Mouse (Mus musculus) ES-Bruce4 (cell line): ENCODE results near the gene Col18a1.

Experiments used
- CTCF ChIP-seq: IDR thresholded peaks from one replicate; pipeline ENCODE4 v1.8.1; 2011; ENCODE audit warnings: low read depth, low read length
- EP300 ChIP-seq: IDR thresholded peaks from 2 replicates; pipeline ENCODE4 v1.6.1; 2011; ENCODE audit warnings: low read depth, low read length; ENCODE audit not compliant: insufficient read depth

DNA sequence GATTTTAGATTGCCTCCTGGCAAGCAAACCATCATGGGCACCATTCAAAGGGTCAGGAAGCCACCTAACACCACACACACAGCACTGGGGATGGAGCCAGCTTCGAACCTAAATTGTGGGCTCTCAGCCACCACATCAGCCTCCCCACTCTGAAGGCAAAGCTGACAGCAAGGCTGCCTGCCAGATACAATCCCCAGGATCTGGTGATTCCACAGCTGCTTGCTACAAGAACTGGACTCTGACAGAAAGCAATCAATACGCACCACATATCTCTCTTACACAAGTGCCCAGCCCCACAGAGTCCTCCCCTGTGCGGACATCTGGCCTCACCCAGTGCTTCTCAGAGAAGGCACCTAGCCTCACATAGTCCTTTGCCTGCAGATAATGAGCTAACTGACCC, 7.4 kb downstream of the Col18a1 start:
- TF ChIP-seq CTCF (no peak), EP300 (no peak)
